Mouse (Mus musculus) left cerebral cortex, adult 2 months (tissue): Measurements from ENCODE around the gene Olfr844. TPM values are rescaled to one million over a fixed set of nuclear protein-coding genes. Genes with fewer than 3 reads are reported as not detected.

Experiments used
- DNase-seq, 2 experiments: peaks; one replicate each; pipeline ENCODE4 v3.0.0; 2021 to 2022; ENCODE audit warnings: low spot score in 2 of 2, mixed read lengths in 1 of 2; ENCODE audit errors: extremely low spot score in 1 of 2
- H3K27ac ChIP-seq: fragments of 200-600 bp; 2 replicates; pipeline ENCODE4 v1.8.1; 2022
- H3K4me3 ChIP-seq: fragments of 200-600 bp; 2 replicates; pipeline ENCODE4 v1.8.1; 2022
- CTCF ChIP-seq: fragments of 200-600 bp; IDR thresholded peaks from 2 replicates; pipeline ENCODE4 v1.8.1; 2022; ENCODE audit warnings: antibody characterized with exemption, mild to moderate bottlenecking, moderate library complexity
- intact Hi-C: fragments of 180-260 bp; cut with DNase I; formaldehyde crosslinking; loops from one replicate; pipeline ENCODE4 v1.15.1; 2025
- long read RNA-seq, 2 experiments: library from polyadenylated mRNA; stranded (forward); transcript quantifications; one replicate each; pipeline ENCODE4 v2.0.0; 2021; ENCODE audit warnings: borderline mapping rate in 2 of 2
- total RNA-seq, 2 experiments: library from RNA; stranded (reverse); gene quantifications; 2 replicates each; pipeline ENCODE4 v1.2.3; 2021

Gene Olfr844
- not detected for total RNA-seq
- long read RNA-seq, experiment 1: 0 reads
- long read RNA-seq, experiment 2: 0 reads

GRCm38 (mm10) chr9:19316047-19316446, at the start of gene Olfr844:
Olfr844 (plus strand) TSS chr9:19316347.
- intact Hi-C loops: no loop called here
- H3K27ac ChIP-seq: no peak within 1 kb of the TSS
- TF ChIP-seq CTCF: no peak
- no peak within 1 kb of the TSS for H3K4me3 ChIP-seq
- no peak for DNase-seq

GRCm38 (mm10) chr9:19336157-19336556, 20.0 kb downstream of the Olfr844 start, which contains the start of gene Olfr845:
Olfr845 (plus strand) TSS chr9:19336457.
- DNase-seq: no peak
- no peak for TF ChIP-seq CTCF
- Histone ChIP-seq H3K27ac (no peak within 1 kb of the TSS), H3K4me3 (no peak within 1 kb of the TSS)
- intact Hi-C loops: no loop called here

GRCm38 (mm10) chr9:19363905-19364304, 47.8 kb downstream of the Olfr844 start, which contains the start of gene Olfr846:
Olfr846 (minus strand) TSS chr9:19364005.
- intact Hi-C loops: no loop called here

More at GRCm38 (mm10) chr9:19363905-19364304, 47.8 kb downstream of the Olfr844 start, which contains the start of gene Olfr846:
- no peak for DNase-seq
- no peak within 1 kb of the TSS for H3K27ac ChIP-seq
- no peak within 1 kb of the TSS for H3K4me3 ChIP-seq
- no peak for TF ChIP-seq CTCF

Other genes starting within 250 kb of the Olfr844 start
- not detected for gene Olfr836, start 196.0 kb upstream of the Olfr844 start, total RNA-seq
- not detected for gene Olfr837, start 180.0 kb upstream of the Olfr844 start, total RNA-seq
- gene Olfr839-ps1, start 139.0 kb upstream of the Olfr844 start, total RNA-seq: under 1 TPM in 1 of 2 experiments, not detected in 1; 0.11 TPM
- gene Olfr843, start 64.4 kb upstream of the Olfr844 start, total RNA-seq: not detected
- gene Olfr845, start 20.1 kb downstream of the Olfr844 start, total RNA-seq: not detected
- gene Olfr846, start 47.7 kb downstream of the Olfr844 start, total RNA-seq: not detected
- not detected for gene Olfr847, start 62.3 kb downstream of the Olfr844 start, total RNA-seq
- gene Olfr849, start 123.9 kb downstream of the Olfr844 start, total RNA-seq: not detected
- not detected for gene Olfr850, start 161.9 kb downstream of the Olfr844 start, total RNA-seq
- not detected for gene Olfr851, start 176.9 kb downstream of the Olfr844 start, total RNA-seq
- gene Olfr853, start 224.7 kb downstream of the Olfr844 start, total RNA-seq: not detected